ENCODE assay signal across 9 mouse cellular contexts in genomic region chr19:10880975-10881425, GRCm38 (mm10). TPM values are rescaled to one million over a fixed set of nuclear protein-coding genes. Genes with fewer than 3 reads are reported as not detected.
DNase-seq lines count a peak whose midpoint lies in the region; ATAC-seq and TF ChIP-seq lines count a peak whose summit lies in the region.
"Had no signal": no experiment of that assay in that cellular context is flagged by ENCODE, and none has a peak within 500 bp of the region (broad histone marks: within the 10 kb centered on the region; RNA-seq: fewer than 3 reads in every experiment).

No protein-coding gene starts in this region.

- peak in 1 of 2 experiments; percentile 47 for DNase-seq in heart, adult 2 months
- DNase-seq in heart, postnatal 14 days = no peak
- DNase-seq in CH12.LX (ENCODE audit: extremely low read depth) = no peak
- no peak for DNase-seq in cerebellum, postnatal 25 days

- no peak for TF ChIP-seq POLR2A in heart, adult 2 months (IDR thresholded peaks at IDR 0.05; ENCODE audit: insufficient read depth, low read depth, low read length)
- TF ChIP-seq POLR2A in CH12.LX (IDR thresholded peaks at IDR 0.05; ENCODE audit: low read depth, low read length) = no peak

- H3K4me1 ChIP-seq in heart, adult 2 months (ENCODE audit: control insufficient read depth, insufficient read depth, low read length) = peaks cover 12% of the 10 kb centered on the region
- H3K4me1 ChIP-seq in CH12.LX (ENCODE audit: control insufficient read depth in 1 of 2, insufficient read depth in 2 of 2) = peaks cover 6 to 34% of the 10 kb centered on the region in 2 experiments
- peaks cover 28% of the 10 kb centered on the region for H3K4me1 ChIP-seq in forebrain, embryonic 15.5 days
- peaks cover 17% of the 10 kb centered on the region for H3K4me1 ChIP-seq in limb, embryonic 13.5 days
- H3K4me1 ChIP-seq in stomach, embryonic 15.5 days = peaks cover 26% of the 10 kb centered on the region; the same call in 1 of the 2 replicates

- H3K36me3 ChIP-seq in heart, adult 2 months (ENCODE audit: control insufficient read depth, insufficient read depth, low read length) = peaks cover 2% of the 10 kb centered on the region
- H3K36me3 ChIP-seq in CH12.LX (replicated peaks in 1 of 2; ENCODE audit: control insufficient read depth in 1 of 2, insufficient read depth in 1 of 2, low read length in 1 of 2) = peaks cover 6 to 26% of the 10 kb centered on the region in 2 experiments
- no peaks in the 10 kb centered on the region for H3K36me3 ChIP-seq in forebrain, embryonic 15.5 days
- H3K36me3 ChIP-seq in limb, embryonic 13.5 days = peaks cover 14% of the 10 kb centered on the region
- no peaks in the 10 kb centered on the region for H3K36me3 ChIP-seq in stomach, embryonic 15.5 days

- peak overlapping the region; percentile 73 for H3K4me2 ChIP-seq in CH12.LX (ENCODE audit: insufficient read depth, low read depth, poor library complexity, severe bottlenecking)
- peak overlapping the region; percentile 93 for H3K4me2 ChIP-seq in forebrain, embryonic 15.5 days (replicated peaks)
- H3K4me2 ChIP-seq in limb, embryonic 13.5 days (replicated peaks) = peak overlapping the region; percentile 94
- H3K4me2 ChIP-seq in stomach, embryonic 15.5 days = peak overlapping the region; percentile 90

- no peaks in the 10 kb centered on the region for H3K27me3 ChIP-seq in heart, adult 2 months (ENCODE audit: control insufficient read depth, insufficient read depth, low read length)
- H3K27me3 ChIP-seq in CH12.LX (replicated peaks) = no peaks in the 10 kb centered on the region
- no peaks in the 10 kb centered on the region for H3K27me3 ChIP-seq in forebrain, embryonic 15.5 days
- H3K27me3 ChIP-seq in limb, embryonic 13.5 days = no peaks in the 10 kb centered on the region
- H3K27me3 ChIP-seq in stomach, embryonic 15.5 days (replicated peaks) = no peaks in the 10 kb centered on the region

- no peak for TF ChIP-seq EP300 in heart, adult 2 months (IDR thresholded peaks at IDR 0.05; ENCODE audit: insufficient read depth, low read depth, low read length)
- TF ChIP-seq EP300 in CH12.LX (IDR thresholded peaks at IDR 0.05; ENCODE audit: low read length) = no peak

- peaks cover 3% of the 10 kb centered on the region for H3K9me3 ChIP-seq in CH12.LX (replicated peaks; ENCODE audit: low read length)
- no peaks in the 10 kb centered on the region; the same call in 1 of the 2 replicates for H3K9me3 ChIP-seq in forebrain, embryonic 15.5 days
- H3K9me3 ChIP-seq in limb, embryonic 13.5 days = peaks cover 14% of the 10 kb centered on the region
- H3K9me3 ChIP-seq in stomach, embryonic 15.5 days = no peaks in the 10 kb centered on the region

- TF ChIP-seq RAD21 in CH12.LX (IDR thresholded peaks at IDR 0.05; ENCODE audit: low read depth, low read length) = no peak

- TF ChIP-seq CTCF in heart, adult 2 months (IDR thresholded peaks at IDR 0.05) = no peak
- TF ChIP-seq CTCF in CH12.LX (conservative IDR thresholded peaks at IDR 0.05 in 1 of 2, IDR thresholded peaks at IDR 0.05 in 1 of 2; ENCODE audit: low read depth in 2 of 2, low read length in 2 of 2) = no peak

- peak overlapping the region; percentile 70 for H3K4me3 ChIP-seq in heart, adult 2 months
- H3K4me3 ChIP-seq in CH12.LX (replicated peaks in 1 of 3; ENCODE audit: low read depth in 2 of 3, low read length in 2 of 3, poor library complexity in 1 of 3) = peak overlapping the region; percentile 66 to 80 (median 76)
- peak overlapping the region; percentile 58 for H3K4me3 ChIP-seq in forebrain, embryonic 15.5 days
- peak overlapping the region; percentile 65 for H3K4me3 ChIP-seq in limb, embryonic 13.5 days
- H3K4me3 ChIP-seq in stomach, embryonic 15.5 days (replicated peaks) = peak overlapping the region; percentile 71

- H3K9ac ChIP-seq in heart, adult 2 months (ENCODE audit: low read depth, low read length) = peak overlapping the region; percentile 85
- peak overlapping the region; percentile 77 for H3K9ac ChIP-seq in CH12.LX (ENCODE audit: insufficient read depth, low read depth)
- peak overlapping the region; percentile 74 for H3K9ac ChIP-seq in forebrain, embryonic 15.5 days (replicated peaks)
- H3K9ac ChIP-seq in limb, embryonic 13.5 days = peak overlapping the region; percentile 77
- peak overlapping the region; percentile 44; the same call in 1 of the 2 replicates for H3K9ac ChIP-seq in stomach, embryonic 15.5 days

- WGBS in heart, adult 2 months = 0% methylated on average over 14 of the region's 14 CpGs
- under 1% methylated on average over 14 of the region's 14 CpGs for WGBS in forebrain, embryonic 15.5 days
- WGBS in limb, embryonic 13.5 days = 5% methylated on average over 14 of the region's 14 CpGs
- under 1% methylated on average over 14 of the region's 14 CpGs for WGBS in stomach, embryonic 15.5 days

- intact Hi-C loops in heart, adult 2 months (cut with DNase I) = loop anchor here (5.0 kb wide), 1 partner anchor 164 kb away; no protein-coding TSS in a partner anchor
- intact Hi-C loops in heart, postnatal 14 days (cut with DNase I) = no loop called here

- peak overlapping the region; percentile 94 for H3K27ac ChIP-seq in heart, adult 2 months
- H3K27ac ChIP-seq in CH12.LX (ENCODE audit: insufficient read depth, low read depth) = peak overlapping the region; percentile 50
- H3K27ac ChIP-seq in forebrain, embryonic 15.5 days (replicated peaks) = peak overlapping the region; percentile 99
- H3K27ac ChIP-seq in limb, embryonic 13.5 days = peak overlapping the region; percentile 34; the same call in 1 of the 2 replicates
- peak overlapping the region; percentile 94 for H3K27ac ChIP-seq in stomach, embryonic 15.5 days

- ATAC-seq in forebrain, embryonic 15.5 days (replicated peaks) = no peak; the same call in 1 of the 2 replicates
- ATAC-seq in limb, embryonic 13.5 days (ENCODE audit: low FRiP score, low read depth) = peak; percentile 56; the same call in 1 of the 2 replicates
- ATAC-seq in stomach, embryonic 15.5 days (ENCODE audit: insufficient read depth, low FRiP score, low read depth) = no peak
- ATAC-seq in activated CD4-positive, CD25-positive, alpha-beta regulatory T cell, adult 4 months = no peak

- in situ Hi-C loops in CH12.LX (cut with MboI; ENCODE audit: low pct_ligation_motif_present, low pct_unique_long_range_greater_than_20kb, low sequenced_read_pairs) = no loop called here

- H3K79me2 ChIP-seq in heart, adult 2 months (replicated peaks; ENCODE audit: control insufficient read depth, insufficient read depth, low read length) = peaks cover 3% of the 10 kb centered on the region; the same call in 1 of the 2 replicates
- H3K79me2 ChIP-seq in CH12.LX (replicated peaks; ENCODE audit: control insufficient read depth, extremely low read depth, insufficient read depth, poor library complexity, severe bottlenecking) = peaks cover 8% of the 10 kb centered on the region; the same call in 1 of the 2 replicates

- dilution Hi-C loops in CH12.LX (cut with MboI; ENCODE audit: extremely low pct_ligation_motif_present, extremely low pct_unique_long_range_greater_than_20kb, low sequenced_read_pairs) = no loop called here

RNA-seq across cellular contexts. Expression of gene Tmem109, which starts 0.8 kb away (rescaled TPM):
- 100 to 1,000 TPM; 101 to 109 TPM for total RNA-seq in heart, adult 2 months (2021)
- polyA plus RNA-seq in heart, adult 2 months (2012; rRNA removed) = 160 and 196 TPM in 2 replicates
- total RNA-seq in heart, postnatal 14 days (2021) = 10 to 100 TPM; 80.3 to 85.0 TPM
- 32.9 and 34.0 TPM in 2 replicates for total RNA-seq in CH12.LX (2012; rRNA removed)
- 14.8 and 17.9 TPM in 2 replicates for total RNA-seq in CH12.LX (2014; rRNA removed)
- 46.3 and 51.5 TPM in 2 replicates for polyA plus RNA-seq in CH12.LX (2012; ENCODE audit: insufficient read length, low read depth)
- 39.9 and 40.2 TPM in 2 replicates for polyA plus RNA-seq in forebrain, embryonic 15.5 days (2015; fragmentation: Nextera tagmentation; extraction: Ambion mirVana)
- 92.0 and 100 TPM in 2 replicates for polyA plus RNA-seq in limb, embryonic 13.5 days (2015; fragmentation: Nextera tagmentation; extraction: Ambion mirVana)
- polyA plus RNA-seq in stomach, embryonic 15.5 days (2015; fragmentation: Nextera tagmentation; extraction: Ambion mirVana) = 112 and 118 TPM in 2 replicates
- polyA plus RNA-seq in activated CD4-positive, CD25-positive, alpha-beta regulatory T cell, adult 4 months (2017; shearing (Covaris generic)) = 10 to 100 TPM; 59.2 to 65.4 TPM

RNA-seq across cellular contexts. Expression of gene Tmem132a, which starts 11.3 kb away (rescaled TPM):
- total RNA-seq in heart, adult 2 months (2021) = 10 to 100 TPM; 10.7 to 12.0 TPM
- 11.1 and 11.5 TPM in 2 replicates for polyA plus RNA-seq in heart, adult 2 months (2012; rRNA removed)
- 10 to 100 TPM; 18.6 to 23.6 TPM for total RNA-seq in heart, postnatal 14 days (2021)
- total RNA-seq in CH12.LX (2012; rRNA removed) (2.0 and 2.9 TPM in 2 replicates), CH12.LX (2014; rRNA removed) (0.05 TPM in 1 of 2 replicates, not detected in the other)
- polyA plus RNA-seq in CH12.LX (2012; ENCODE audit: insufficient read length, low read depth) = 20.2 and 22.9 TPM in 2 replicates
- 166 and 173 TPM in 2 replicates for polyA plus RNA-seq in forebrain, embryonic 15.5 days (2015; fragmentation: Nextera tagmentation; extraction: Ambion mirVana)
- polyA plus RNA-seq in limb, embryonic 13.5 days (2015; fragmentation: Nextera tagmentation; extraction: Ambion mirVana) = 106 and 111 TPM in 2 replicates
- polyA plus RNA-seq in stomach, embryonic 15.5 days (2015; fragmentation: Nextera tagmentation; extraction: Ambion mirVana) = 59.9 and 65.6 TPM in 2 replicates
- polyA plus RNA-seq in activated CD4-positive, CD25-positive, alpha-beta regulatory T cell, adult 4 months (2017; shearing (Covaris generic)) = under 1 TPM in 1 of 2 experiments, not detected in 1; 0.89 TPM

RNA-seq across cellular contexts. Expression of gene Prpf19, which starts 14.0 kb away (rescaled TPM):
- total RNA-seq in heart, adult 2 months (2021) = 100 to 1,000 TPM; 216 to 243 TPM
- polyA plus RNA-seq in heart, adult 2 months (2012; rRNA removed) = 432 and 512 TPM in 2 replicates
- total RNA-seq in heart, postnatal 14 days (2021) = 100 to 1,000 TPM; 184 to 192 TPM
- total RNA-seq in CH12.LX (2012; rRNA removed) (115 and 153 TPM in 2 replicates), CH12.LX (2014; rRNA removed) (357 and 364 TPM in 2 replicates)
- polyA plus RNA-seq in CH12.LX (2012; ENCODE audit: insufficient read length, low read depth) = 244 and 355 TPM in 2 replicates
- polyA plus RNA-seq in forebrain, embryonic 15.5 days (2015; fragmentation: Nextera tagmentation; extraction: Ambion mirVana) = 42.2 and 52.4 TPM in 2 replicates
- polyA plus RNA-seq in limb, embryonic 13.5 days (2015; fragmentation: Nextera tagmentation; extraction: Ambion mirVana) = 49.9 and 50.9 TPM in 2 replicates
- 37.9 and 42.6 TPM in 2 replicates for polyA plus RNA-seq in stomach, embryonic 15.5 days (2015; fragmentation: Nextera tagmentation; extraction: Ambion mirVana)
- polyA plus RNA-seq in activated CD4-positive, CD25-positive, alpha-beta regulatory T cell, adult 4 months (2017; shearing (Covaris generic)) = 10 to 100 TPM; 11.7 to 29.4 TPM

RNA-seq across cellular contexts. Expression of gene Zp1, which starts 39.4 kb away (rescaled TPM):
- total RNA-seq in heart, adult 2 months (2021) = not detected
- polyA plus RNA-seq in heart, adult 2 months (2012; rRNA removed) = not detected in 2 replicates
- not detected for total RNA-seq in heart, postnatal 14 days (2021)
- total RNA-seq in CH12.LX (2012; rRNA removed) = not detected in 2 replicates
- total RNA-seq in CH12.LX (2014; rRNA removed) = 0.26 TPM in 1 of 2 replicates, not detected in the other
- polyA plus RNA-seq in CH12.LX (2012; ENCODE audit: insufficient read length, low read depth) = not detected in 2 replicates
- 0.22 and 0.33 TPM in 2 replicates for polyA plus RNA-seq in forebrain, embryonic 15.5 days (2015; fragmentation: Nextera tagmentation; extraction: Ambion mirVana)
- not detected in 2 replicates for polyA plus RNA-seq in limb, embryonic 13.5 days (2015; fragmentation: Nextera tagmentation; extraction: Ambion mirVana)
- polyA plus RNA-seq in stomach, embryonic 15.5 days (2015; fragmentation: Nextera tagmentation; extraction: Ambion mirVana) = not detected in 2 replicates
- not detected for polyA plus RNA-seq in activated CD4-positive, CD25-positive, alpha-beta regulatory T cell, adult 4 months (2017; shearing (Covaris generic))
- total RNA-seq: left cerebral cortex, postnatal 36 days had no signal

RNA-seq across cellular contexts. Expression of gene Slc15a3, which starts 41.5 kb away (rescaled TPM):
- 1 to 10 TPM; 2.1 to 2.3 TPM for total RNA-seq in heart, adult 2 months (2021)
- polyA plus RNA-seq in heart, adult 2 months (2012; rRNA removed) = 3.9 and 4.9 TPM in 2 replicates
- 1 to 10 TPM; 2.6 to 2.9 TPM for total RNA-seq in heart, postnatal 14 days (2021)
- total RNA-seq in CH12.LX (2012; rRNA removed) (84.5 and 86.7 TPM in 2 replicates), CH12.LX (2014; rRNA removed) (89.3 and 94.3 TPM in 2 replicates)
- polyA plus RNA-seq in CH12.LX (2012; ENCODE audit: insufficient read length, low read depth) = 217 and 219 TPM in 2 replicates
- 0.39 and 0.42 TPM in 2 replicates for polyA plus RNA-seq in forebrain, embryonic 15.5 days (2015; fragmentation: Nextera tagmentation; extraction: Ambion mirVana)
- 0.47 and 0.88 TPM in 2 replicates for polyA plus RNA-seq in limb, embryonic 13.5 days (2015; fragmentation: Nextera tagmentation; extraction: Ambion mirVana)
- polyA plus RNA-seq in stomach, embryonic 15.5 days (2015; fragmentation: Nextera tagmentation; extraction: Ambion mirVana) = 0.45 and 0.49 TPM in 2 replicates
- 1 to 10 TPM; 3.8 to 6.2 TPM for polyA plus RNA-seq in activated CD4-positive, CD25-positive, alpha-beta regulatory T cell, adult 4 months (2017; shearing (Covaris generic))

Comparison
In these comparisons a context has a peak if more than half of its experiments do, and no peak if none do; other contexts are left out.
1. H3K27ac ChIP-seq: peak in every context shown above with its lines; median percentile 99 in forebrain, embryonic 15.5 days; 94 in heart, adult 2 months; 94 in stomach, embryonic 15.5 days; 50 in CH12.LX; 34 in limb, embryonic 13.5 days.